Mouse (Mus musculus): Measurements from ENCODE around the gene Kctd14.
A peak's percentile ranks its signal among the peaks of the same experiment; 100 is the strongest.

The Kctd14 gene

DNA sequence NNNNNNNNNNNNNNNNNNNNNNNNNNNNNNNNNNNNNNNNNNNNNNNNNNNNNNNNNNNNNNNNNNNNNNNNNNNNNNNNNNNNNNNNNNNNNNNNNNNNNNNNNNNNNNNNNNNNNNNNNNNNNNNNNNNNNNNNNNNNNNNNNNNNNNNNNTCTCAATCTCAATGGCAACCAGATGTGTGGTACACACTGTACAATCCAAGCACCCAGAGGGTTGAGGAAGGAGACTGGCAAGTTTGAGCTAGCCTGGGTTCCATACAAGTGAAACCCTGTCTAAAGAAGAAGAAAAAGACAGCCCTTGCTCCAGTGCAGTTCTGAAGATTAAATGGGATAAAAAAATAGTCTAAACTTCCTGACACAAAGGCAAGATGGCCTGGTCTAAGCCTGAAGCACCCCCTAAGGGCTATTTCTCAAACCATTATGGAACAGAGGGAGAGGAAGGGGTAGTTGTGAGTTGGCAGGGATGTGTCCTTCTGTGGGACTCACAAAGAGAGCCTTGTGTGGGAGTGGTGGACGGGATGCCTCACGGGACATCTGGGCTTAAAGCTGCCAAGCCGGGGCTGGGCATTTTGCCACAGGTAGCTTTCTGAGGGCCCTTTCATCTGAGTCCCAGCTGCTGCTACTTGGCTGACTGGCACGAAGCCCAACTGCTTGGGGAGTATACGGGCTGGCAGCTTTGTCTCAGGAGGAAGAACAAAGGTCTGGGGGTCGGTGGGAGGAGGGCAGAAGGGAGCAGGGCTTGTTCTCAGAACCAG is 4.8 kb upstream of the Kctd14 start:
- DNase-seq = peak; percentile 85

DNA sequence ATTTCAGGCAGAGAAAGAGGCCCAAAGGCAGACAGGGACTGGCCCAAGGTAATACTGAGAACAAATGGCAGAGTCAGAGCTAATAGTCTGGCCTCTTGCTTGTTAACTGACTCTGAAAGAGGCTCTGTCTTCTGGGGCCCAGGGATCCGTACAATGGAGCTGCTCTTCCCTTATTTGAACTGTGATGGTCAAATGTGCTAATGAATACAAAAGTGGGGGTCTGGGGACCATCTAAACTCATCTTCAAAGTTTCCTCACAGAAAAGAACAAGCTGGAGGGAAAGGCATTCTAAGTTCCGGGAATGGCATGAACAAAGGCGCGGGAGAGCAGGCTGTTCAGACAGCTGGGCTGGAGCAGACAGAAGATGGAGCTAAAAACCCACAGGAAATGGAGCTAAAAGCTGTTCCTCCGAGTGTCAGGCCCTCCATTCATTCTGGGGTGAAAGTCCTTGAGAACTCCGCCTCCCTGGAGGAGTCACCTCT is 4.0 kb upstream of the Kctd14 start:
- DNase-seq = peak; percentile 7

DNA sequence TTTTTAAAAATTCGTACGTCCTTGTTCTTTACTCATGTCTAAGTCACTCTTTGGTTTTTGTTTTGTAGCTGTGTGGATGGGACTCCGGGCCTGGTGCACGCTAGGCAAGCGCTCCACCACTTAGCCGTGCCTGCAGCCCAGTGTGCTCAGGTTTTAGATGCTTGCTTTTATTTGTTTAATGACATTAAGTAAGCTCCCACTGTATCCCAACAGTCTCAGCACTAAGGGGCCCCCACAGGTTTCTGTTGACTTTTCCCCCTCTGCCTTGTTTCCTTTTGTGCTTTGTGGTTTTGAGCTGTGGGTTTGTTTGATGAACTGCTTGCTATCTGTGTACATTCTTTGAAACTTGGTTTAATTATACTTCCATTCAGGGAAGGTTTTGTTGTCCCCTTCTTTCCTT is 1.1 kb downstream of the Kctd14 start:
- no peak for DNase-seq

DNA sequence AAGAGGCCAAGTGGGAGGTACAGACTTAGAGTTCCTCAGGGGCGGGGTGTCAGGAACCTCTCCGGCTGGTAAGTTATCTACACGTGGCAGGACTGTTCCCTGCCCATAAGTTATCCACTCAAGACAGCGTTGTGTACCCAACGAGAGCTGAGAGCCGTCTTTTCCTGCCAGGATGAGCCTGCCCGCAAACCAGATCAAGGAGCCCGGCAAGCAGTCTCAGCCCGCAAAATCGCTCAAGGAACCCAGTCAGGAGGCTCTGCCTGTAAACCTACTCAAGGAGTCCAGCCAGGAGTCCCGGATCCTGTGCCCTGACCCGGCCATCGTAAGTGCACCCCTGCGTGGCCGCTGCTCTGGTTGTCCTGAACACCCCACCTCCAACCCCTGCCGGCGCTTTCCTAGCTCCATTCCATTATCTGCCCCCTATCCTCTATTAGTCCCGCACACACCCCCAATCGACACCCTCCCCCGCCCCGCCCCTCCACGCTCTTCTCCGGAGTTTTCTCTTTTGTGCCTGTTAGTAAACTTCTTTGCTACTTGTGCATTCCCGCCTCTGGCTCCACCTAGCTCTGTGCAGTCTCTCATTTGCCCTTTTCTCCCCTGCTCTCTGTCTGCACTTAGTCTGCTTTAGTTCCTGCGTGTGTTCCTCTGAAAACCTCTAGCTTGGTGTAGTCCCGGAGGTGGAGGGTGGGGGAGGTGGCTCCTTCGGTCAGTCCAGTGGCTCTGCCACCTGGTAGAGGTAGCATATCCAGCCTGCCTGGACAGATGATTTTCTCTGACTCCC is 2.2 kb downstream of the Kctd14 start:
- DNase-seq = no peak

DNA sequence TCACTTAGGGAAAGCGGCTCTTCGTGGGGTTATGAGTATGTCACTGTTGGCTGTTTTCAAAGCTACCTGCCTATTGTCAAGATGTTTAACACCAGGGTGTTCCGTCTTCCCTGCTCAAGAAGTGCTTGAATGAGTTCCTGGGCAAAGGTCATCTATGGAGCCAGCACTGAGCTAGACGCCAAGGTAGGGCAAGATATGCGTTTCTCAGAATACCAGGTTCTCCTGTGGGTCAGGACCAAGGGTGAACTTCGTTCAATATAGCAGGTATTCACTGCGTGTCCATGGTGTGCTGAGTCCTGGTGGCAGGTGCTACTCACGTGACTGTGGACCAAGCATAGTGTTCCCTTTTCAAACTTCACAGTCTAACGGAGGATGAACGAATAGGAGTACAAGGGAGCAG is 3.7 kb downstream of the Kctd14 start:
- no peak for DNase-seq

DNA sequence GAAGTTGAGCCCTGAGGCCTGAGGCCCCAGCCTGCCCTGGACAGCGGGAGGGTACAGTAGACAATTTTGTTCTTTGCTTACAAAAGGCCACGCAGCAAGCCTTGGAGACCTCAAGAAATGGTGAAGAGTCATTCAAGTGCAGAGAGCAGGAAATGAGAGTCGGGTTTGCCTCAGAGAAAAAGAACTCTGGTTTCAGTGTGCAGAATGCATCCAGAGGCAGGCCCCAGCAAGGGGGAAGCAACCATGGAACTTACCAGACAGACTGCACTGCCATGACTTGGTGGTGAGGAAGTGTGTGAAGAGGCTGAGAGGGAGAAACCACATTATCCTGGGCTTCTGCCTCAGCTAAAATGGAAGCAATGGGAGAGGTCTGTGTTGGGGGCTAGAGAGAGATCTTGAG is 4.5 kb downstream of the Kctd14 start:
- no peak for DNase-seq

DNA sequence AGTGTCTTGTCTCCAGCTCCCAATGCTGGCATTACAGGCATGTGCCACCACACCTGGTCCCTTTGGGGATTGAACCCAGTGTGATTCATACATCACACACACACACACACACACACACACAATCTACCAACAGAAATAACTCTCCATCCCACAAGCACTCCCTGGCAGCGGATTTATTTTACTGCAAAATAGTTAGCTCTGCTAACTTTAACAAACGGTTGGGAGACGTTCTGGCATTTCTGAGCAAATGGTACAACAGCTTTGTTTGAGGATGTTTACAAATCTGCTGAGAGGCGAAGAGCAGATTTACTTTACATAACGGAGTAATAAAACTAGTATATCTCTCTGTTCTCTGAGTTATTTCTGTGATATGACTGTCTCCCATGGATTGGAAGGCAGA is 21.9 kb downstream of the Kctd14 start:
- peak; percentile 14 for DNase-seq

DNA sequence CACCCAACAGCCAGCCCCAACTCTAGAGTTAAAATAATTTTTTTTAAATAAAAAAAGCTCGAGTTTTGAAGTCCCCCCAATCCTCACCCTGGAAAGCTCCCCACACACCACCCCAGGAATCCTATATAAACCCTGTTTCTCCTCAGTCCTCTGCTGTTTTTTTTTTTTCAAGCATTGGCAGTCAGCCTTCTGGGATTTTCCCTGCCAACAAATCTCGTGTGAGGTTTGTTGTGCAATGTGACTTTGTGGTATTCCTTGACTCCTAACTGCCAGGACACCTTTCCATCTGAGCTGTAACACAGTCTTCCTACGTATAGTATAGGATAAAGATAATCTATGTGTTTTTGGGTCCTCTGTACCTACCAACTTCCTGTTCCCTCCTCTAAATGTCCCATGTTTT is 28.2 kb downstream of the Kctd14 start:
- DNase-seq = no peak

DNA sequence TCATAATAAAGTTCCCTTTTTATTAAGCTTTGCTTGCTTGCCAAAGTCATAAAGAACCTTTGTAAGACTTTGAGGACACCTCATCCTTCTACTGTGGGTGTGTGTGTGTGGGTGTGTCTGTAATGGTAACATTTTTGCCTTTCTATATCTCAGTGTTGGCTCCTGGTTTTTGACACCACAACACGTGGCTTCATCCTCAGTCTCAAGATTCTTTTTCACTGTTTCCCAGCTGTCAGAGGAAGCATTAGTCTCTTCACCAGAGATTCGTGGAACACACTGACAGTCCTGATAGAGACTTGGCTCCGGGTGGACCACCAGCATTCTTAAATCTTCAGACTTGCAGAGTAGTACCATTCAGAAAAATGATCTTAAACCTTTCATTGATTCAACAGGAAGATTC is 29.2 kb downstream of the Kctd14 start:
- DNase-seq = no peak

DNA sequence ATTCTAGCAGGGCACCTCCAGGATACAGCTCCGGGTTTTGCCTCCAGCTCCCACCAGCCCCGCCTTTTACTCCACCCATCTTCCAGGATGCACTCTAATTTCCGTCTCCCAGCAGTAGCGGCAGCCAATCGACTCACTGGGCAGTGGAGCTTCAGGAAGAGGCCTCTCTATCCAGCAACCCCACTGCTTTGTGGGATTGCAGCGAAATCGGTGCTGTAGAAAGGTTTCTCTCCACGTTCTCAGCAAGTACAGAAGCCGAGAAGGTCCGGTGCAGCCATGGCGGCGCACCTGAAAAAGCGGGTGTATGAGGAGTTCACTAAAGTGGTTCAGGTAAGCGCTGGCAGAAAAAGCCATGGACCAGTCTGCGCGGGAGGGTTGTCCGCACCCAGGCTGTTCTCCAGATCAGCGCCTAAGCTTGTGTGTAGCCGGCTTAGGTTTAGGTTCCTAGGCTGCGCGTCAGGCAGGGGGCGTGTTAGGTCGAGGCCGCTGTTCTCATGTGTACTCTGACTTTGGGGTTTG is 29.8 kb downstream of the Kctd14 start, which contains the start of gene Ints4:
Gene Ints4 (plus strand): TSS at position 136 of the 519 bp plus-strand sequence.
- DNase-seq = peak; percentile 93

DNA sequence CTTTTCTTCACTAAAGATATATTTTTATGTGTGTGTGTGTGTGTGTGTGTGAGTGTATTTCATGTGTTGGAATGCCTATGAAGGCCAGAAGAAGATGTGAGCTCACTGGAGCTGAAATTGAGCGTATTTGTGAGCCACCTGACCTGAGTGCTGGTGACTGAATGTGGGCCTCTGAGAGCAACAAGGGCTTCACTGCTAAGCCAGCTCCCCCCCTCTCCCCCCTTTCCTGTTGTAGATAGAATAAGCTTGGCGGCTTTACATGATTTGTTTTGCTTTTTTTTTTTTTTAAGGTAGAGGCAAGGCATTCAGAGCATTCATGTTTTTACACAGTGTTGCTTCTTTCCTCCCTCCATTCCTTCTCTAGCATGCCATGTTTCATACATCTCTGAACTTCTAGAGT is 32.3 kb downstream of the Kctd14 start:
- no peak for DNase-seq

DNA sequence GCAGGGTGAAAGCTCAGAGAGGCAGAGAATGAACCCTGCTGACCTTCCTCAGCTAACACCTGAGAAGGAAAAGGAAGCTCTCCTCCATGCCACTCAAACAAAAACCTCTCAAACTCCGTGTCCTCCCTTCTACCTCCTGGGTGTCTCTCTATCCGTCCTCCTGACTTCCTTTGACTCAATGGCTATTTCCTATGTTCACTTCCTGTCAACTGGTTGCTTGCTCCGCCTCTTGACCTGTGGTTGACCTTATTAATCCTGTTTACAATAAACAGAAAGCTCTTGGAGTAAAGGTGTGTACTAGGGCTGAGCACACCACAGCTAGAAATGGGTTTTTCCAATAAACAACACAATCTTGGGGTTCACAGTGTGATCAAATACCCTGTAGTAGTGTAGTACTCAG is 40.0 kb downstream of the Kctd14 start:
- DNase-seq = no peak

DNA sequence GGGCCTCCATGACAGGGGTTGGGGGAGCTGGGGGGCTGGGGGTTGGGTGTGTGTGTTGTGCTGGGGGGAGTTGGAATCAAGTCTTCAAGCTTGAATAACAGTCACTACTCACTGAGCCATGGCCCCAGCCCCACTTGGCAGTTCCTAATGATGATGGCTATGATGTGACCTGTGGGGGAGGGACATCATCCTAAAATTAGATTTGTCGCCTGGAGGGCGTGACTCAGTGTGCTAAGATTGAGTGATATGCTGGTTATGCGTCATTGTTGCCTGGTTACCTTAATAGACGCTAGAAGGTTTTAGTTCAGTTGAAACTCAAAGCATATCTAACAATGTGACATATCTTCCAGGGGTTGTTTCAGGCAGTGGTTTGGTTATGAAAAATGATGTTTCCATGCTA is 41.3 kb downstream of the Kctd14 start:
- DNase-seq = no peak

DNA sequence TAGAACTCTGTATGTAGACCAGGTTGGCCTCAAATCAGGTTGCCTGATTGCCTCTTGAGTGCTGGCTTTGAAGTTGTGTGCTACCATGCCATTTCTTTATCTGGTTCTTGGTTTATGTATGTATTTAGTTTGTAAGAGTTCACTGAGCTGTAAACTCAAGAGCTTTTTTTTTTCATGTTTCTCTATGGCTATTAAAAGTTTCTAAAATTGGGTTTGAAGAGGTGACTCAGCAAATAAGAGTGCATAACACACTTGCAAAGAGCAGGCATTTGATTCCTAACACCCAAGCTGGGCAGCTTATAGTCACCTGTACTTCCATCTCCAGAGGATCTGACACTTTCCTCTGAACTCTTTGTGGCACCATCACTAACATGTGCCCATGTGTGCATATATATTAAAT is 43.9 kb downstream of the Kctd14 start:
- DNase-seq = no peak

DNA sequence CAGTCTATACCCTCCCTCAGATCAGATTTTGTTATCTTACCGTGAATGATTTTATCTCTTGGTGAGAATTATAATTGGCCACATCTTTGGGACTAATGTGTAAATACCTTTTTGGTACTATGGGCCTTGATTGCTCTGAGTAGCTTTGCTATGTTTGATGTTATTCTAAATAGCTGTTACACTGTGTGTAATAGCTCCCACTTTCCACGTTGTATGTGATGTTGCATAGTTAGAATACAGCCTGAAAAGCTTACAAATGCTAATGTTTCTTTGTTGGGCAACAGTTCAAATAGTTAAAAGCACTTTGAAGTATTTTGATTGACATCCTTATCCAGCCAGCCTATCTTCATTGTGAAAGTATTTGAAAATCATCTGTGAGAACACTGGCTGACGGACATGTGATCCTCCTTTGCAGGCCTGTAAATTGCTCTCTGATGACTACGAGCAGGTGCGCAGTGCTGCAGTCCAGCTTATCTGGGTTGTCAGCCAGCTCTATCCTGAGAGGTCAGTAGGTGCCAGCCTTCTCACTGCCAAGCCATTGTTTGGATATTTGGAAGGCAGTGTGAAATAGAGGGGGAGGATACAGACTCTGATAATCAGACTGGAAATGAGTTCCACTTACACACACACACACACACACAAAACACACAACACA is 49.6 kb downstream of the Kctd14 start:
- no peak for DNase-seq
